ENCODE assay signal across 12 mouse cellular contexts in the genomic region with DNA sequence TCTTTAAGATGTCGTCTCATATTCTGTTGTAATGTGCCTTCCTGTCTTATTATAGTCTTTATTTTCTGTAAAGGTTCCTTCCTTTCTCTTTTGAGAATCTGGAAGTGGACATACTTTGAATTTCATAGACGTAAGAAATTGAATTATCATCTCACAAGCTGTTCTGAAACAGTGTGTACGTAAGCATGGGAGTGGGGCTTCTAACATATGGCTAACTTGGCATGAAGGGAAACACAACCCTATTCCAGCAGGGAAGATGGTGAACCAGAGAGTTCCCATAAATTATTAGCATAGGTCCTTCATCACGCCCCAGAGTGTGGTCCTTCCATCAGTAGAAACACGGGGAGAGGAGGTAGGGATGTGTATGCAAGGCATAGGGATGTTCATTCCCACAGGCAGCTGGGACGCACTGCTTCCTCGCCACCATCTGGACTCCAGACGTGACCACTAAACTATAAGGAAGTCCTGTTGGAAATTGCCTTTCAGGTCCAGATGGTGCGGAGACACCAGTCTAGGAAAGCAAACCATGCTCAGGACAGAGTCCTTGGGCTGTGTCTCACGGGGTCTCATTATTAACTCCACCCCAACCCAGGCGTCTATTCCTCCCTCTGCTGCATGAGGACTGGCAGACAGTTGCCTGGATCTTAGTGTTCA.
DNase-seq lines count a peak whose midpoint lies in the region; ATAC-seq and TF ChIP-seq lines count a peak whose summit lies in the region.
"Had no signal": no experiment of that assay in that cellular context is flagged by ENCODE, and none has a peak within 500 bp of the region (broad histone marks: within the 10 kb centered on the region; RNA-seq: fewer than 3 reads in every experiment).

No protein-coding gene starts in this region.

- peak; percentile 15 for DNase-seq in retina, embryonic 14.5 days (ENCODE audit: low spot score)
- no peak for DNase-seq in retina, postnatal 1 day
- DNase-seq in forebrain, postnatal 0 days = peak; percentile 56
- no peak for DNase-seq in kidney, postnatal 25 days
- DNase-seq in liver, postnatal 0 days = no peak
- DNase-seq: gastrocnemius, postnatal 14 days; heart, postnatal 4 days; kidney, postnatal 14 days; lung, adult 2 months had no signal

- H3K4me2 ChIP-seq in forebrain, postnatal 0 days (ENCODE audit: low read depth) = no peak overlapping the region
- H3K4me2 ChIP-seq in limb, embryonic 13.5 days (replicated peaks) = no peak overlapping the region
- H3K4me2 ChIP-seq in liver, postnatal 0 days (ENCODE audit: low read depth, low read length) = no peak overlapping the region

- no peaks in the 10 kb centered on the region for H3K27me3 ChIP-seq in forebrain, postnatal 0 days (ENCODE audit: insufficient read depth, low read length)
- no peaks in the 10 kb centered on the region for H3K27me3 ChIP-seq in limb, embryonic 13.5 days
- H3K27me3 ChIP-seq in liver, postnatal 0 days (ENCODE audit: insufficient read depth, low read length) = no peaks in the 10 kb centered on the region
- H3K27me3 ChIP-seq: CH12.LX had no signal

- peak; percentile 63 for ATAC-seq in forebrain, postnatal 0 days
- ATAC-seq in limb, embryonic 13.5 days (ENCODE audit: low FRiP score, low read depth) = peak; percentile 44; the same call in 1 of the 2 replicates
- no peak for ATAC-seq in monocyte, adult 5-6 weeks (replicated peaks; ENCODE audit: insufficient number of reproducible peaks, low FRiP score, low TSS enrichment, poor library complexity, severe bottlenecking)
- ATAC-seq in liver, postnatal 0 days = no peak

- WGBS in forebrain, postnatal 0 days = 58% methylated on average over 11 of the region's 11 CpGs
- 21% methylated on average over 11 of the region's 11 CpGs for WGBS in limb, embryonic 13.5 days
- WGBS in liver, postnatal 0 days (ENCODE audit: insufficient replicate concordance) = 66% methylated on average over 11 of the region's 11 CpGs

- no peaks in the 10 kb centered on the region for H3K9me3 ChIP-seq in forebrain, postnatal 0 days (ENCODE audit: low read length)
- no peaks in the 10 kb centered on the region for H3K9me3 ChIP-seq in limb, embryonic 13.5 days
- H3K9me3 ChIP-seq in liver, postnatal 0 days (ENCODE audit: low read length) = no peaks in the 10 kb centered on the region

- no peak overlapping the region for H3K4me3 ChIP-seq in forebrain, postnatal 0 days (ENCODE audit: low read depth, low read length)
- H3K4me3 ChIP-seq in limb, embryonic 13.5 days = no peak overlapping the region
- no peak overlapping the region for H3K4me3 ChIP-seq in liver, postnatal 0 days (ENCODE audit: low read depth, low read length)

- peaks cover 14% of the 10 kb centered on the region; the same call in 1 of the 2 replicates for H3K4me1 ChIP-seq in forebrain, postnatal 0 days (ENCODE audit: insufficient read depth)
- peaks cover 10% of the 10 kb centered on the region for H3K4me1 ChIP-seq in limb, embryonic 13.5 days
- H3K4me1 ChIP-seq in liver, postnatal 0 days (ENCODE audit: insufficient read depth) = no peaks in the 10 kb centered on the region

- H3K27ac ChIP-seq in forebrain, postnatal 0 days (ENCODE audit: low read depth, low read length) = peak overlapping the region; percentile 47
- H3K27ac ChIP-seq in limb, embryonic 13.5 days = no peak overlapping the region
- no peak overlapping the region for H3K27ac ChIP-seq in liver, postnatal 0 days (ENCODE audit: low read depth)

- TF ChIP-seq EP300 in liver, postnatal 0 days (IDR thresholded peaks at IDR 0.05; ENCODE audit: low read depth) = no peak

- no peak overlapping the region for H3K9ac ChIP-seq in forebrain, postnatal 0 days
- no peak overlapping the region for H3K9ac ChIP-seq in limb, embryonic 13.5 days
- H3K9ac ChIP-seq in liver, postnatal 0 days (replicated peaks) = no peak overlapping the region

- no peak for TF ChIP-seq CTCF in forebrain, postnatal 0 days (IDR thresholded peaks at IDR 0.05; ENCODE audit: low read depth)
- TF ChIP-seq CTCF in liver, postnatal 0 days (IDR thresholded peaks at IDR 0.05; ENCODE audit: low read depth) = no peak

- H3K36me3 ChIP-seq in forebrain, postnatal 0 days (ENCODE audit: insufficient read depth) = peaks cover 6% of the 10 kb centered on the region; the same call in 1 of the 2 replicates
- no peaks in the 10 kb centered on the region for H3K36me3 ChIP-seq in limb, embryonic 13.5 days
- no peaks in the 10 kb centered on the region for H3K36me3 ChIP-seq in liver, postnatal 0 days (replicated peaks; ENCODE audit: insufficient read depth, low read length)

Comparison
In these comparisons a context has a peak if more than half of its experiments do, and no peak if none do; other contexts are left out.
1. DNase-seq: peak in retina, embryonic 14.5 days (single experiment) and forebrain, postnatal 0 days (single experiment); none in retina, postnatal 1 day (single experiment), kidney, postnatal 25 days (0 of 2) and liver, postnatal 0 days (single experiment).
2. ATAC-seq: peak in forebrain, postnatal 0 days (single experiment) and limb, embryonic 13.5 days (single experiment); none in monocyte, adult 5-6 weeks (single experiment) and liver, postnatal 0 days (single experiment).